Mouse (Mus musculus) 3134 (cell line): ENCODE measurements around the gene Wnk1.
A peak's percentile ranks its signal among the peaks of the same experiment; 100 is the strongest.
"Not testable (repeated sequence)": the region's sequence is repeated elsewhere in the genome, so short reads cannot be mapped to it uniquely, and the experiment has no call there.

Source experiments
- DNase-seq: peaks from one replicate; pipeline ENCODE4 v3.0.0-alpha.2; 2011; ENCODE audit warnings: low spot score; ENCODE audit not compliant: insufficient read length; ENCODE audit errors: extremely low read depth

The Wnk1 gene

GRCm38 (mm10) chr6:120038366-120039255 lies at the start of gene Wnk1:
Wnk1 (minus strand) TSS chr6:120038672.
- DNase-seq: peak; percentile 100

GRCm38 (mm10) chr6:120087041-120087440 lies 48.6 kb upstream of the Wnk1 start:
- DNase-seq: not testable (repeated sequence)

- no peak for DNase-seq
Observed at GRCm38 (mm10) chr6:120085832-120086231, 47.4 kb upstream of the Wnk1 start.

GRCm38 (mm10) chr6:120084983-120085382 lies 46.5 kb upstream of the Wnk1 start:
- no peak for DNase-seq

GRCm38 (mm10) chr6:120083442-120083841 lies 45.0 kb upstream of the Wnk1 start:
- no peak for DNase-seq

GRCm38 (mm10) chr6:120082951-120083411 lies 44.5 kb upstream of the Wnk1 start:
- DNase-seq: peak; percentile 38

- no peak for DNase-seq
Observed at GRCm38 (mm10) chr6:120082251-120082950, 43.9 kb upstream of the Wnk1 start.

- DNase-seq: no peak
Observed at GRCm38 (mm10) chr6:120081516-120081915, 43.0 kb upstream of the Wnk1 start.

- no peak for DNase-seq
Observed at GRCm38 (mm10) chr6:120079547-120079946, 41.1 kb upstream of the Wnk1 start.

- DNase-seq: no peak
Observed at GRCm38 (mm10) chr6:120076619-120077450, 38.4 kb upstream of the Wnk1 start.

- no peak for DNase-seq
Observed at GRCm38 (mm10) chr6:120072630-120073029, 34.2 kb upstream of the Wnk1 start.

- DNase-seq: no peak
Observed at GRCm38 (mm10) chr6:120069546-120069945, 31.1 kb upstream of the Wnk1 start.

GRCm38 (mm10) chr6:120065552-120066177 lies 27.2 kb upstream of the Wnk1 start:
- DNase-seq: no peak

- DNase-seq: no peak
Observed at GRCm38 (mm10) chr6:120064627-120065026, 26.2 kb upstream of the Wnk1 start.

GRCm38 (mm10) chr6:120062934-120063333 lies 24.5 kb upstream of the Wnk1 start:
- DNase-seq: peak; percentile 16

GRCm38 (mm10) chr6:120055666-120056540 lies 17.4 kb upstream of the Wnk1 start:
- no peak for DNase-seq

- no peak for DNase-seq
Observed at GRCm38 (mm10) chr6:120054412-120054811, 15.9 kb upstream of the Wnk1 start.

GRCm38 (mm10) chr6:120047705-120048292 lies 9.3 kb upstream of the Wnk1 start:
- no peak for DNase-seq

- no peak for DNase-seq
Observed at GRCm38 (mm10) chr6:120045406-120045805, 6.9 kb upstream of the Wnk1 start.
